Mouse (Mus musculus): ENCODE results near the gene B3gnt3. TPM values are rescaled to one million over a fixed set of nuclear protein-coding genes. Genes with fewer than 3 reads are reported as not detected.

The B3gnt3 gene
- polyA plus RNA-seq, 1 experiment from 2014 or later: 4.3 TPM

- 5% methylated on average over 22 of the region's 22 CpGs for WGBS
- H3K4me2 ChIP-seq (ENCODE audit: low read length): peak overlapping the region; percentile 52
- ATAC-seq (replicated peaks; ENCODE audit: low FRiP score, low read depth) (peak; percentile 73), DNase-seq (ENCODE audit: low spot score) (peak; percentile 89)
- H3K4me3 ChIP-seq (replicated peaks; ENCODE audit: low read depth, low read length): peak overlapping the region; percentile 13; the same call in 1 of the 2 replicates
- peaks cover 14% of the 10 kb centered on the region; the same call in 1 of the 2 replicates for H3K4me1 ChIP-seq (replicated peaks; ENCODE audit: insufficient read depth, low read length)
- no peaks in the 10 kb centered on the region for H3K36me3 ChIP-seq (ENCODE audit: insufficient read depth, low read length)
- H3K9me3 ChIP-seq (replicated peaks; ENCODE audit: low read length): no peaks in the 10 kb centered on the region
- peaks cover 5% of the 10 kb centered on the region; the same call in 1 of the 2 replicates for H3K27me3 ChIP-seq (ENCODE audit: insufficient read depth, low read length)
- H3K9ac ChIP-seq (ENCODE audit: low read depth, low read length): no peak overlapping the region
- no peak overlapping the region for H3K27ac ChIP-seq
- no peak for TF ChIP-seq CTCF (IDR thresholded peaks at IDR 0.05; ENCODE audit: low read depth)
Measured at GRCm38 (mm10) chr8:71665331-71666130, 36.1 kb downstream of the B3gnt3 start.

- ATAC-seq (replicated peaks; ENCODE audit: low FRiP score, low read depth) (peak; percentile 40; the same call in 1 of the 2 replicates), DNase-seq (ENCODE audit: low spot score) (peak; percentile 92)
- Histone ChIP-seq H3K27ac (no peak overlapping the region), H3K9ac (ENCODE audit: low read depth, low read length) (no peak overlapping the region), H3K4me3 (replicated peaks; ENCODE audit: low read depth, low read length) (no peak overlapping the region), H3K4me1 (replicated peaks; ENCODE audit: insufficient read depth, low read length) (0 out of 2 replicates have a peak, but pooled peaks cover 5% of the 10 kb centered on the region), H3K36me3 (ENCODE audit: insufficient read depth, low read length) (no peaks in the 10 kb centered on the region), H3K27me3 (ENCODE audit: insufficient read depth, low read length) (peaks cover 28% of the 10 kb centered on the region; the same call in 1 of the 2 replicates), H3K4me2 (ENCODE audit: low read length) (no peak overlapping the region), H3K9me3 (replicated peaks; ENCODE audit: low read length) (no peaks in the 10 kb centered on the region)
- TF ChIP-seq CTCF (IDR thresholded peaks at IDR 0.05; ENCODE audit: low read depth): peak; percentile 90
- WGBS: 4% methylated on average over 36 of the region's 36 CpGs
Measured at GRCm38 (mm10) chr8:71660325-71661120, 41.1 kb downstream of the B3gnt3 start.

GRCm38 (mm10) chr8:71659751-71660150 is 41.8 kb downstream of the B3gnt3 start:
- Histone ChIP-seq H3K27ac (no peak overlapping the region), H3K4me1 (replicated peaks; ENCODE audit: insufficient read depth, low read length) (peaks cover 6% of the 10 kb centered on the region; the same call in 1 of the 2 replicates), H3K4me2 (ENCODE audit: low read length) (no peak overlapping the region), H3K36me3 (ENCODE audit: insufficient read depth, low read length) (no peaks in the 10 kb centered on the region), H3K9ac (ENCODE audit: low read depth, low read length) (no peak overlapping the region), H3K27me3 (ENCODE audit: insufficient read depth, low read length) (peaks cover 33% of the 10 kb centered on the region; the same call in 1 of the 2 replicates), H3K9me3 (replicated peaks; ENCODE audit: low read length) (no peaks in the 10 kb centered on the region), H3K4me3 (replicated peaks; ENCODE audit: low read depth, low read length) (no peak overlapping the region)
- no peak for TF ChIP-seq CTCF (IDR thresholded peaks at IDR 0.05; ENCODE audit: low read depth)
- ATAC-seq (replicated peaks; ENCODE audit: low FRiP score, low read depth): no peak
- no peak for DNase-seq (ENCODE audit: low spot score)
- WGBS: 62% methylated on average over 1 of the region's 1 CpGs

GRCm38 (mm10) chr8:71658515-71659049 is 43.0 kb downstream of the B3gnt3 start:
- no peak overlapping the region for H3K4me3 ChIP-seq (replicated peaks; ENCODE audit: low read depth, low read length)
- TF ChIP-seq CTCF (IDR thresholded peaks at IDR 0.05; ENCODE audit: low read depth): no peak
- WGBS: 22% methylated on average over 17 of the region's 17 CpGs
- ATAC-seq (replicated peaks; ENCODE audit: low FRiP score, low read depth) (no peak), DNase-seq (ENCODE audit: low spot score) (no peak)
- H3K4me1 ChIP-seq (replicated peaks; ENCODE audit: insufficient read depth, low read length): peaks cover 9% of the 10 kb centered on the region; the same call in 1 of the 2 replicates
- no peaks in the 10 kb centered on the region for H3K9me3 ChIP-seq (replicated peaks; ENCODE audit: low read length)
- no peak overlapping the region for H3K4me2 ChIP-seq (ENCODE audit: low read length)
- no peaks in the 10 kb centered on the region for H3K36me3 ChIP-seq (ENCODE audit: insufficient read depth, low read length)
- no peak overlapping the region for H3K27ac ChIP-seq
- peaks cover 36% of the 10 kb centered on the region for H3K27me3 ChIP-seq (ENCODE audit: insufficient read depth, low read length)
- no peak overlapping the region for H3K9ac ChIP-seq (ENCODE audit: low read depth, low read length)

GRCm38 (mm10) chr8:71657816-71658215 is 43.8 kb downstream of the B3gnt3 start:
- DNase-seq (ENCODE audit: low spot score): no peak
- no peaks in the 10 kb centered on the region for H3K36me3 ChIP-seq (ENCODE audit: insufficient read depth, low read length)
- no peaks in the 10 kb centered on the region for H3K9me3 ChIP-seq (replicated peaks; ENCODE audit: low read length)
- H3K9ac ChIP-seq (ENCODE audit: low read depth, low read length): no peak overlapping the region
- no peak for TF ChIP-seq CTCF (IDR thresholded peaks at IDR 0.05; ENCODE audit: low read depth)
- H3K4me1 ChIP-seq (replicated peaks; ENCODE audit: insufficient read depth, low read length): peaks cover 9% of the 10 kb centered on the region; the same call in 1 of the 2 replicates
- ATAC-seq (replicated peaks; ENCODE audit: low FRiP score, low read depth): no peak
- no peak overlapping the region for H3K27ac ChIP-seq
- 19% methylated on average over 8 of the region's 9 CpGs for WGBS
- H3K4me2 ChIP-seq (ENCODE audit: low read length): no peak overlapping the region
- no peak overlapping the region for H3K4me3 ChIP-seq (replicated peaks; ENCODE audit: low read depth, low read length)
- H3K27me3 ChIP-seq (ENCODE audit: insufficient read depth, low read length): peaks cover 36% of the 10 kb centered on the region

- Histone ChIP-seq H3K4me2 (ENCODE audit: low read length) (peak overlapping the region; percentile 35), H3K9ac (ENCODE audit: low read depth, low read length) (no peak overlapping the region), H3K4me3 (replicated peaks; ENCODE audit: low read depth, low read length) (0 out of 2 replicates have a peak overlapping the region, but pooled peaks have one; percentile 4), H3K27ac (no peak overlapping the region), H3K27me3 (ENCODE audit: insufficient read depth, low read length) (peaks cover 27% of the 10 kb centered on the region), H3K36me3 (ENCODE audit: insufficient read depth, low read length) (no peaks in the 10 kb centered on the region), H3K4me1 (replicated peaks; ENCODE audit: insufficient read depth, low read length) (peaks cover 9% of the 10 kb centered on the region; the same call in 1 of the 2 replicates), H3K9me3 (replicated peaks; ENCODE audit: low read length) (no peaks in the 10 kb centered on the region)
- no peak for TF ChIP-seq CTCF (IDR thresholded peaks at IDR 0.05; ENCODE audit: low read depth)
- WGBS: 2% methylated on average over 24 of the region's 24 CpGs
- ATAC-seq (replicated peaks; ENCODE audit: low FRiP score, low read depth) (peak; percentile 62), DNase-seq (ENCODE audit: low spot score) (no peak)
Measured at GRCm38 (mm10) chr8:71654600-71654999, 47.0 kb downstream of the B3gnt3 start.

All from kidney, postnatal 0 days (tissue).